Mouse (Mus musculus) thymus, postnatal 4 days (tissue): Measurements from ENCODE around the gene 1700037C18Rik.
"Not testable (repeated sequence)": the region's sequence is repeated elsewhere in the genome, so short reads cannot be mapped to it uniquely, and the experiment has no call there.

Experiments used
- DNase-seq: peaks from one replicate; pipeline ENCODE4 v3.0.0; 2021

1700037C18Rik gene

DNA sequence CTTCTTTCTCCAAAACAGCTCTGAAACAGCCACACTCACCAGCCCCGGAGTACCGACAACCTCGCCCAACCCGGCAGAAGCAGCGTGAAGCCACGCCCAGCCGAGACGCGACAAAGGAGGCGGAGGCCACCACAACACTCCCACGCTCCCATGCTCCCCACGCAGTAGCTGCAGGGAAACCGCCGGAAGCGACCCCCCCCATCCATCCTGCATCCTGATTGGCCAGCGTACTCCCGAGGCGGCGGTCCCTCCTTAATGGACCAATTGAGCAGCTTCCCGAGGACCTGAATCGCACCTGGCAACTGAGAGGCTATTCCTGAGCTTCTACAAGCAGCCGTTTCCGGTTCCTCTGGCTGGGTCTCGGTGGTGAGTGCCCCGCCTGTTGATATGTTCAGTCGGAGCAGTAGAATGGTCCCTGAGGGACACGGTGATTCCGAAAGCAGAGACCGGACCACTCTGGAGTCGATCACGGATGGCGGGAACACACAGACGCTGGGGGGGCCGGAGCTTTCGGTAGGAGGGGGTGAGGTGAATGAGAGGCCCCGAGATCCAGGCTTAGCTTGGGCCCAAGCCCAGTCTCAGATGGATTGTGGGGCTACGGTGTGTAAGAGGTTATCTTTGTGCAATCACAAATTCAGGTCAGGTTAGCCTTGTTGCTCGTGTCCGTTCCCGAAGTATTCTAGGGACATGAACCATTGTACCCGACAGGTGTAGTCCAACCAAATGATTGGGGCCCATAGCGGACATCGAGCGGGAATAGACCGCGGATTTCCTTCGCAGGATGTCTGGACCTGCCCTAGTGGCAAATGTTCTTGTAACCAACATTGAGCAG, 36.1 kb downstream of the 1700037C18Rik start, which contains the start of gene Naa60:
Gene Naa60 (plus strand): TSS at position 160 of the 832 bp plus-strand sequence.
- DNase-seq, result peak; percentile 94

DNA sequence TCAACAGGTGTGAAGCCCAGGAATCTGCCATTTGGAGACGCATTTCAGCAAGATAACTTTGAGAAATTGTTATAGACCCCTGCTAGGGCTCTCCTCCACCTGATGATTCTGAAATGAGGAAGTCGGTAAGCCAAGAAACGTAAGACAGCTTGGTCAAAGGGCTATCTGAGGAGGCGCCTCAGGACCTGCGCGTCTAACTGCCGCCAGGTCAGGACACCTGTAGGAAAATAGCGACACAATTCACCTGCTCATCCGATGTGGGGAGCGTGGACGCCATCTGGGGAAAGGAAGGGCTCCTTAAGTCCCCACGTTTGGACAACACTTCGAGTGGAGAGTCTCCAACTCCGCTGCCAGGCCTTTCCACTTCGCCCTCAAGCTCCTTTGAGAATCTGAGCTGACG, 36.7 kb downstream of the 1700037C18Rik start:
- DNase-seq, result no peak

DNA sequence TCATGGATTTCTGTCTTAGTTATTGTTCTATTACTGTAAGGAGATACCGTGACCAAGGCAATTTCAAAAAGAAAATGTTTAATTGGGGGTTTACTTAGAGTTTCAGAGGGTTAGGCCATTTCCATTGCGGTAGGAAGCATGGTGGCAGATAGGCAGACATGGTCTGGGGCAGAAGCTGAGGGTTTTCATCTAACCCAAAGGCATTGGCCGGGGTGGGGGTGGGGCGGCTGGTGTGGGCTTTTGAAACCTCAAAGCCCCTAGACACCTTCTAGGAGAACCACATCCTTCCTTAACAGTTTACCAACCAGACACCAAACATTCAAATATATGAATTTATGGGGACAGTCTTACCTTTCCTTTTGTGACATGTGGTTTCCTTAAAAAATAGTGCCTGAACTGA, 49.2 kb downstream of the 1700037C18Rik start:
- DNase-seq, result no peak

DNA sequence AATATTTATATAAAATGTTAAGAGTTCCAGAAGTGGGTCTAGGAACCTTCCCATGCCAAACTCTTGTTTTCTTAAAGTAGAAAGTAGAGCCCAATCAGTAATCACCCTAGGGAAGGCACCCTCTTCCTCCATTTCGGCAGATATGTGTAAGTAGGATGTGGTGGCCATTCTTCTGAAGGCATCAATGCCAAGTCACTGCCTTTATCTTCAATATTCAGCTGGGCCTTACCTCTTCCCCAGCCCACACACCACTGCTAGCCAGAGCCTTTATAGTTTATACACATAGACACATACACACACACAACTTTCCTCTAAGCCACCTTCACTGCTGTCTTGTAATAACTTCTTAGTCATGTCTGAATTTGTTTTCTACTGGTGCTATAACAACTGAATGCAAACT, 52.7 kb downstream of the 1700037C18Rik start:
- DNase-seq, result no peak

DNA sequence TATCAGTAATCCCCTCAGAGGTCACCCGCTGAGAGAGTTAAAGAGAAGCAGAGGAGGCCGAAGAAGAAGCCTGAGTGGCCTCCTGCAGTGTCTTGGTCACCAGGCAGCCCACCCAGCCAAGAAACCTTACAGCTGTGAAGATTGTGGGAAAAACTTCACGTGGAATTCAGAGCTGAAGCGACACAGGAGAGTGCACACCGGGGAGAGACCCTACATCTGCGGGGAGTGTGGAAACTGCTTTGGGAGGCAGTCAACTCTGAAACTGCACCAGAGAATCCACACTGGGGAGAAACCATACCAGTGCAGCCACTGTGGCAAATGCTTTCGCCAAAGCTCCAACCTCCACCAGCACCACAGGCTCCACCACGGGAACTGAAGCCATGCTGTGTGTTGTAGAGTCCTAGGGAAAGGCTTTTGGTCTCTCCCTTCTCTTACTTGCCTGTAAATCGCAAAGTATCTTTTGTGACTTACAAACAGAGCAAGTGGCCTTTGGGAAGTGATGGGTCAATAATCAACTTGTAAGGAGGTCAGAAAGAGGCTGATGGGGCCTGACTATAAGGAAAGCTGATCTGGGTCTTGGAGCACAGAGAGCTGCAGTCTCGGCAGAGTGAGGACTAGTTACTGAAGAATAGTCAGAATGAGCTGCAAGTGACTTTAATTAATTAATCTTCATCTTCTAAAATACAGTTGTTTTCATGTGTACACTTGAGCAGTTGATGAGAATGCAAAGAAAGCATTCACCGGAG, 53.9 kb downstream of the 1700037C18Rik start:
- DNase-seq, result no peak

DNA sequence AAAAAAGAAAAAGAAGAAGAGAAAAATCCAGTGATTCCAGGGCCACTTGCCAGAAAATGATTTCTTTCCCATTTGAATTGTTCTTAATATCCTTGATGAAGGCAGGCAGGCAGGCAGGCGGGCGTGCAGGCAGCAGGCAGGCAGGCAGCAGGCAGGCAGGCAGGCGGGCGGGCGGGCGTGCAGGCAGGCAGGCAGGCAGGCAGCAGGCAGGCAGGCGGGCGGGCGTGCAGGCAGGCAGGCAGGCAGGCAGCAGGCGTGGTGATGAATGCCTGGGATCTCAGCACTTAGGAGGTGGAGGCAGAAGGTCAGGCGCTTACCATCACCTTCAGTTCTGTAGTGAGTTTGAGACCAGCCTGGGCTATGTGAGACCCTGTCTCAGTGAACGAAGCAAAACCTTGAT, 55.9 kb downstream of the 1700037C18Rik start:
- no peak for DNase-seq

DNA sequence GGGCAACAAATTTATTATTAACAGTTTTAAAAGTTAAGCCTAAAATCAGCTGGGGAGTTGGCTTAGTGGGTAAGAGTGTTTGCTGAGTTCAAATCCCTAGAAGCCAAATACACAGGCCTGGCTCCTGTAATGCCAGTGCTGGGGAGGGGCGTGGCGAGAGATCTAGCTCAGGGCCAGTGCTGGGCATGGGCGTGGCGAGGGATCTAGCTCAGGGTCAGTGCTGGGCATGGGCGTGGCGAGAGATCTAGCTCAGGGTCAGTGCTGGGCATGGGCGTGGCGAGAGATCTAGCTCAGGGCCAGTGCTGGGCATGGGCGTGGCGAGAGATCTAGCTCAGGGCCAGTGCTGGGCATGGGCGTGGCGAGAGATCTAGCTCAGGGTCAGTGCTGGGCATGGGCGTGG, 57.2 kb downstream of the 1700037C18Rik start:
- not testable (repeated sequence) for DNase-seq

DNA sequence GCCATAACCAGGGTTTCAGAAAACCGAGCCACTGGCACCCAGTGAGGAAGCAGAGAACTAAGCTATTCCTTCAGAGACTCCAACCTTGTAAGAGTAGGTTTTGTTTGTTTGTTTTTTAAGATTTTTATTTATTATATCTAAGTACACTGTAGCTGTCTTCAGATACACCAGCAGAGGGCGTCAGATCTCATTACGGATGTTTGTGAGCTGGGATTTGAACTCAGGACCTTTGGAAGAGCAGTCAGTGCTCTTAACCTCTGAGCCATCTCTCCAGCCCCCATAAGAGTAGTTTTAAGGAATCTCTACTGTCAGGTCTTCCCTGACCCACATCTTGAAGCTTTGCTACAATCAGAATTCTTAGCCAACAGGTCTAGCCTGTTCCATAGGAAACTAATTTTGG, 60.1 kb downstream of the 1700037C18Rik start:
- no peak for DNase-seq

DNA sequence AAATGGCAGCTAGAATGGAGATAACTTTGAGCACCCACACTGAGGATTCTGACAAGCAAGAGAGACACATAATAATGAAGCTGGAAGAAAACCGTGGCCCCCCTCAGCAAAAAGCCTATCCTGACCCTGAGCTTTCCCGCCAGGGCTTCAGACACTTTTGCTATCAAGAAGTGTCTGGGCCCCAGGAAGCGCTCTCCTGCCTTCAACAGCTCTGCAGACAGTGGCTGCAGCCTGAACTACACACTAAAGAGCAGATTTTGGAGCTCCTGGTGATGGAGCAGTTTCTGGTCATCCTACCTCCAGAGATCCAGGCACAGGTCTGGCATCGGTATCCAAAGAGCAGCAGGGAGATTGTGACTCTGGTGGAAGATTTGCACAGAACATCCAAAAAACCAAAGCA, 60.6 kb downstream of the 1700037C18Rik start:
- DNase-seq, result no peak

DNA sequence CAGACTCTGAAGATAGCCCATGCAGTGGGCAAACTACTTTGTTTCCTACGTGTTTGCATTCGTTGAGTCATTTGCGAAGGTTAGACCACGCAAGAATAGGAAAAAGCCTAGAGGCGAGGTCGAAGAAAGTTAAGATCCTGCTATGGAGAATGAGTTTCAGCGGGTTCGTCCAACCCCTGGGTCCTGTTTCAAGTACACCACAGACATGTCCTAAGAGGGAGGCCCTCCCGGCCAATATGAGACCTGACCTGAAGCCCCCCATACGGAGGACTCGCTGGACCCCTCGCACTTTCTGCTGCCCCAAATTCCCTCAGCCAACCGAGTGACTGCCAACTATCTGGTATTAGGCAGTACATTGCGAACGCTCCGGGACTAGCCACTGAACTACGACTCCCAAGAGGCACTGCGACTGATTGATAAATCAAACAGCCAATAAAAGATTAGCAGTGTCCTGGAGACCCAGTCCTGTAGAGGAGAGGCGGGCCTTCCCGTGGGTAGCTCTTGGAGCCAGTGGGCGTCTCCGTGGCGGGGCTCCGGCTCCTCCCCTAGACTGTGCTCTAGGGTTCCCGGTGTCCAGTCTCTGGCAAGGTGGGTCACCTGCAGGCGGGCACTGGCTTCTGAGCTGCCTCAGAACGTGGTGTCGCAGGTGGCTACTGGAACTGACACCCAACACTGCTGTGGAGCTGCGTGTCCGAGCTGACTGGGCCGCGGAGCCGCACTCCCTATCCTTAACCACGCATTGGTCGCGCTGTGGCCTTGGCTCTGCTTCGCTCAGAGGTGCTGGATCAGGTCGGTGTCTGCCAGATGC, 61.6 kb downstream of the 1700037C18Rik start, which contains the start of gene Zfp174:
Gene Zfp174 (plus strand): TSS at position 558 of the 808 bp plus-strand sequence.
- peak; percentile 90 for DNase-seq
